Mouse (Mus musculus) left cerebral cortex, adult 2 months (tissue): Measurements from ENCODE around the gene Gcm1. TPM values are rescaled to one million over a fixed set of nuclear protein-coding genes. Genes with fewer than 3 reads are reported as not detected.
"Not testable (repeated sequence)": the region's sequence is repeated elsewhere in the genome, so short reads cannot be mapped to it uniquely, and the experiment has no call there.

Experiments used
- DNase-seq, 2 experiments: peaks; one replicate each; pipeline ENCODE4 v3.0.0; 2021 to 2022; ENCODE audit warnings: low spot score in 2 of 2, mixed read lengths in 1 of 2; ENCODE audit errors: extremely low spot score in 1 of 2
- H3K27ac ChIP-seq: fragments of 200-600 bp; 2 replicates; pipeline ENCODE4 v1.8.1; 2022
- H3K4me3 ChIP-seq: fragments of 200-600 bp; 2 replicates; pipeline ENCODE4 v1.8.1; 2022
- CTCF ChIP-seq: fragments of 200-600 bp; IDR thresholded peaks from 2 replicates; pipeline ENCODE4 v1.8.1; 2022; ENCODE audit warnings: antibody characterized with exemption, mild to moderate bottlenecking, moderate library complexity
- intact Hi-C: fragments of 180-260 bp; cut with DNase I; formaldehyde crosslinking; loops from one replicate; pipeline ENCODE4 v1.15.1; 2025
- total RNA-seq, 2 experiments: library from RNA; stranded (reverse); gene quantifications; 2 replicates each; pipeline ENCODE4 v1.2.3; 2021

The Gcm1 gene
- total RNA-seq, 2 experiments from 2014 or later: not detected

DNA sequence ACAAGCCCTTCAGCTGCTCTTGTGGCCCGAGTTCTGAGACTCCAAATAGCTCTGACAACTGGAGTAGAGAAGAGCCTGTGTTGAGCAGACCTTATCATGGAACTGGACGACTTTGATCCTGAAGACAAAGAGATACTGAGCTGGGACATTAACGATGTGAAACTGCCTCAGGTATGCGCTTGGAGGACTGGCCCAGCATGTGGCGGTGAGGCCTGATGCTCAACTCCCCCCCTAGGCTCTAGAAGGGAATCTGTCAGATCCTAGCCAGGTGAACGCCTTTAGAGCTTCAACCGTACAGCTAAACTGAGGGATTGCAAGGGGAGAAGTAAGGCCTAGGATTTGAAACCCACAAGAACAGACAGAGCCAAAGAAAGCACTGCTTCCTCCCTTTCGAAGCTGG is 2.1 kb downstream of the Gcm1 start:
- no peak overlapping the region for H3K4me3 ChIP-seq
- DNase-seq: no peak
- no peak for TF ChIP-seq CTCF
- H3K27ac ChIP-seq: no peak overlapping the region
- intact Hi-C loops: no loop called here

GRCm38 (mm10) chr9:78054298-78054697 is 2.6 kb downstream of the Gcm1 start:
- intact Hi-C loops: no loop called here

DNA sequence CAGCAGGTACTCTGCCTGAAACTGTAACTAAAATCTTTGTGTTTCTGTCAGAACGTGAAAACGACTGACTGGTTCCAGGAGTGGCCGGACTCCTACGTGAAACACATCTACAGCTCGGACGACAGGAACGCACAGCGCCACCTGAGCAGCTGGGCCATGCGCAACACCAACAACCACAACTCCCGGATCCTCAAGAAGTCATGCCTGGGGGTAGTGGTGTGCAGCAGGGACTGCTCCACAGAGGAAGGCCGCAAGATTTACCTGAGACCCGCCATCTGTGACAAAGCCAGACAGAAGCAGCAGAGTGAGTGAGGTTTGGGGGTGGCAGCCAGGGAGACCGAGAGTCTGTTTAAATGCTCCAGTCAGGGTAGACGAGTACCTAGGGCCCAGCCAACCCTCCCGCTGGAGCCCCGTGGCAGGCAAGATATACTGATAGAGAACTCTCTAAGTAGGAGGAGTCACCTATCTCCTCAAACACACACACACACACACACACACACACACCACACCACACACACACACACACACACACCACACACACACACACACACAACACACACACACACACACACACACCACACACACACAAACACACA is 7.9 kb downstream of the Gcm1 start:
- no peak for DNase-seq
- intact Hi-C loops: no loop called here
- H3K4me3 ChIP-seq: no peak overlapping the region
- TF ChIP-seq CTCF: no peak
- H3K27ac ChIP-seq: no peak overlapping the region

More at GRCm38 (mm10) chr9:78054298-78054697, 2.6 kb downstream of the Gcm1 start:
- no peak for TF ChIP-seq CTCF
- H3K27ac ChIP-seq: no peak overlapping the region
- DNase-seq: no peak
- H3K4me3 ChIP-seq: no peak overlapping the region

DNA sequence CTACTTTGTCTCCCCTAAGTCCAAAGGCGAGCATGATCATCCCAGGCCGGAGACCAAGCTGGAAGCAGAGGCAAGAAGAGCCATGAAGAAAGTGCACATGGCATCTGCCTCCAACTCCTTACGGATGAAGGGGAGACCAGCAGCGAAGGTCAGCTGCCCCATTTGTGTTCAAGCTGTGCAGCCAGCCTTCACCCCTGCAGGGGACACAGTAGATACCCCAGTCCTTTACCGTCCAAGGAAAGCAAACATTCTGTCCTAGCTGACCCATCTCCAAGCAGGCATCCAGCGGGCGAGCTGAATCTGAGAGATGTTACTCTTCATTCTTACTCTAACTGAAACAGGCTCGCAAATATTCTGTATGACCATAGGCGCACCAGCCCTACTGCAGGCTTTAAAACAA is 10.7 kb downstream of the Gcm1 start:
- no peak for DNase-seq
- H3K4me3 ChIP-seq: no peak overlapping the region
- H3K27ac ChIP-seq: no peak overlapping the region
- intact Hi-C loops: no loop called here
- TF ChIP-seq CTCF: no peak

GRCm38 (mm10) chr9:78064121-78064520 is 12.4 kb downstream of the Gcm1 start:
- intact Hi-C loops: no loop called here

DNA sequence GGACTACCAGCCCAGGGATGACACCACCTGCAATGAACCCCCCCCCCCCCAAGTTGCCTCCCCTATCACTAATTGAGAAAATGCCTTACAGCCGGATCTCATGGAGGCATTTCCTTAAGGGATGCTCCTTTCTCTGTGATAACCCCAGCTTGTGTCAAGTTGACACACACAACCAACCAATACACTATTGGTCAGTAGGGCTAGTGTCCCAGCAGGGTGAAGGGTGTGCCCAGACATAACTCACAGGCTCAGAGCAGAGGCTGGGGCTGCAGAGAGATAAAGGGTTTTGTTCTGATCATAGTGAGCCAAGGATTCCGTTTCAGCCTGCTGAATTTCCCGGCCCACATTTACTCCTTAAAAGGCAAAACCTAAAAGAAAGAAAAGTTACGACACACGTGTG is 18.8 kb downstream of the Gcm1 start:
- DNase-seq: no peak
- intact Hi-C loops: no loop called here
- no peak overlapping the region for H3K4me3 ChIP-seq
- TF ChIP-seq CTCF: no peak
- H3K27ac ChIP-seq: no peak overlapping the region

More at GRCm38 (mm10) chr9:78064121-78064520, 12.4 kb downstream of the Gcm1 start:
- DNase-seq: no peak
- Histone ChIP-seq H3K4me3 (no peak overlapping the region), H3K27ac (no peak overlapping the region)
- TF ChIP-seq CTCF: no peak

DNA sequence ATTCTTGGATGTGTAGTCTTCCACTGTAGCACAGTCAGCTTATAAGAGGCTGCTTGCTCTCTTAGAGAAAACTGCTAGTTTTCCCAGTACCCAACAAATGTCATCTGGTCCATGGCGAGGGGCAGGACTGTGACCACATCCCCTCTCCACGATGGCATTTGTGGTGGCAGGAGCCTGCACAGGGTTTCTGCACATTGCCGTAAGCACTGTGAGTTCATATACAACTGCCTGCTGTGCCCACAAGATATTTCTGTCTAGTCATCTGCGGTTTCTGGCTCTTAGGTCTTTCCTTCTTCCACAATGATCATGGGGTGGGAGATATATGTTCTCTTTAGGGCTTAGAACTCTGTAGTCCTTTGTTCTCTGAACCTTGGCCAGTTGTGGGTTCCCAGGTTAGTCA is 19.9 kb downstream of the Gcm1 start:
- intact Hi-C loops: no loop called here
- H3K27ac ChIP-seq: no peak overlapping the region
- no peak overlapping the region for H3K4me3 ChIP-seq
- no peak for DNase-seq
- TF ChIP-seq CTCF: no peak

DNA sequence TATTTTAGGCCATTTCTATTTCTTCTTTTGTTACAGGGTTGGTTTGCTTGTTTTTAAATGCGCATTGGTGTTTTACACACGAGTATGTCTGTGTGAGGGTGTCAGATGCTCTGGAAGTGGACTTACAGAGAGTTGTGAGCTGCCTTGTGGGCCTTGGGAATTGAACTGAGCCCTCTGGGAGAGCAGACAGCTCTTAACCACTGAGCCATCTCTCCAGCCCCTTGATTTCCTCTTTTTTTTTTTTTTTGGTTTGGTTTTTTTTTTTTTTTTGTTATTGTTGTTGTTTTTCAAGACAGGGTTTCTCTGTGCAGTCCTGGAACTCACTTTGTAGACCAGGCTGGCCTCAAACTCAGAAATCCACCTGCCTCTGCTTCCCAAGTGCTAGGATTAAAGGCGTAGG is 21.6 kb downstream of the Gcm1 start:
- H3K4me3 ChIP-seq, H3K27ac ChIP-seq, intact Hi-C loops, DNase-seq: not testable (repeated sequence)

DNA sequence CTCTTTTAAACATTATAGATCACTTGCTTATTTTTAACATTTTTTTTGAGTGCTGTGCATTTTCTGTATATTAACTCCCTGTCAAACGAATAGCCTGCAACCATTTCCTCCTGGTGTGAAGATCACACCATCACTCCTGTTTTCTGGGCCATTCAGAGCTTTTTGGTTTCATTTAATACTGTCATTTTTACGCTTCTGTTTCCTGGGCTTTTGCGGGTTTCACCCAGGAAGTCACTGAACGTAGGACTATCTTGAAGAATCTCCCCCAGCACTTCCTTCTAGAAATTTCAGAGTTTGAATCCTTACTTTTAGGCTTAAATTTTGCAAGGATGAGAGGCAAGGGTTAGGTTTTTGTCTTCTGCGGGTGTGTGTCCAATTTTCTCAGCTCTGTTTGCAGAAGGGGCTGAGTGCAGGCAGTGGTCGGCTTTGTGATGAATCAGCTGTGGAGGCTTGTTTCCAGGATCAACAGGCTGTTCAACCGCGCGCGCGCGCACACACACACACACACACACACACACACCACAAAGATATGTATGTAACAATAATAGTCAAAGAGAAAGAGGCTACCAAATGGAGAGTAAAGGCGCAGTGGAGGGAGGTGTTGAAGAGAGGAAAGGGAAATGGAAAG is 22.1 kb downstream of the Gcm1 start:
- Histone ChIP-seq H3K4me3 (no peak overlapping the region), H3K27ac (no peak overlapping the region)
- no peak for TF ChIP-seq CTCF
- intact Hi-C loops: no loop called here
- no peak for DNase-seq

DNA sequence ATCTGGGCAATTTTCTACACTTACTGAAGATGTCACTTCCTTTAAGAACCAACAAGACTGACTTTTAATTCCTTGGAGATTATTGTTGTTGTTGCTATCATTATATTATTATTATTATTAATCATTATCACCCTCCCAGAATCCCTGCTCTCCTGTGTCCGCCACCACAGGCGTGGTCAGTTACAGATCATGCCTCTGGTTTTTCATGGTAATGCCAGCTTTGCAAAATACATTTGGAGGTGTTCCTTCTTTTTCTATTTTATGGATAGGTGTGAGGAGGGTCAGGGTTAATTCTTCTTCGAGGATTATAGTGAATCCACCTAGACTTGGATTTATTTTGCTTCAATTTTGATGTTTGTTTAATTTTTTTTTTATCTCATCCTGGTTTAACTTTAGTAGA is 23.5 kb downstream of the Gcm1 start:
- DNase-seq: no peak
- Histone ChIP-seq H3K27ac (no peak overlapping the region), H3K4me3 (no peak overlapping the region)
- intact Hi-C loops: no loop called here
- no peak for TF ChIP-seq CTCF

DNA sequence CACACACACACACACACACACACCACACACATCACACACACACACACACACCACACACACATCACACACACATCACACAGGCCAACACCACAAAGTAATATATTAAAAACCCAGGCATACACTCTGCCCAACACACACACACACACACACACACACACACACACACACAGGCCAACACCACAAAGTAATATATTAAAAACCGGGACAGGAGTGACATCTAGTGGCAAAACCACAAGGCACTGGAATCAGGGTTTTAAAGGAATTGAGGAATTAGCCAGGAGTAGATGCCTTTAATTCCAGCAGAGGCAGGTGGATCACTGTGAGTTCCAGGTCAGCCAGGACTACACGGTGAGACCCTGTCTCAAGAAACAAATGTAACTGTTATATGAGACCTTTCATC is 26.5 kb downstream of the Gcm1 start:
- H3K27ac ChIP-seq: no peak overlapping the region
- TF ChIP-seq CTCF: peak; percentile 42
- no peak overlapping the region for H3K4me3 ChIP-seq
- DNase-seq: no peak
- intact Hi-C loops: no loop called here

GRCm38 (mm10) chr9:78081835-78082234 is 30.1 kb downstream of the Gcm1 start:
- intact Hi-C loops: no loop called here
- no peak for DNase-seq
- Histone ChIP-seq H3K27ac (no peak overlapping the region), H3K4me3 (no peak overlapping the region)
- no peak for TF ChIP-seq CTCF

DNA sequence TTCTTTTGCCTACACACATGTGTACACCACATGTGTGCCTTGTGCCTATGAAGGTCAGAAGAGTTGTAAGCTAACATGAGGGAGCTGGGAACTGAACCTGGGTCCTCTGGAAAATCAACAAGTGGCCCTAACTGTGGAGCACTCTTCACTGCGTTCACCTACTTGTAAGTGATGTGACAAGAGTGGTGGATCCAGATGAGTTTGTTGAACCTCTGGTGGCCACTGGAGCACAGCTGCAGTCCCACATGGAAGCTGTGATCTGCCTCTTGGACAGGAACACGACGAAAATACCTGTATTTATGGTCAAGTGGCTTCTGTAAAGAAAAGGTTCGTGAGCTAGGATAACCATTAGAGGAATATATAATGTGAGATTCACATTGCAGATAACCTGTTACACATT is 32.6 kb downstream of the Gcm1 start:
- DNase-seq: no peak
- no peak overlapping the region for H3K4me3 ChIP-seq
- TF ChIP-seq CTCF: no peak
- H3K27ac ChIP-seq: no peak overlapping the region
- intact Hi-C loops: no loop called here
